Mouse (Mus musculus) MEL (cell line): ENCODE data around the gene Prdm16. TPM values are rescaled to one million over a fixed set of nuclear protein-coding genes. Genes with fewer than 3 reads are reported as not detected.

Experiments
- DNase-seq: peaks from one replicate; pipeline ENCODE4 v3.0.0; 2011; ENCODE audit warnings: low read depth, low spot score
- H3K27ac ChIP-seq: 2 replicates; pipeline ENCODE4 v1.5.1; 2012; ENCODE audit warnings: low read depth, mild to moderate bottlenecking, control low read depth, low read length, moderate library complexity; ENCODE audit not compliant: control insufficient read depth
- H3K27me3 ChIP-seq, 2 experiments: fragments of 150-350 bp in 1 of 2; sonication (generic) in 1 of 2; 2 replicates each; pipeline ENCODE4 v1.6.1; 2012; ENCODE audit warnings: low read length in 2 of 2, mild to moderate bottlenecking in 2 of 2, improper control_type of control experiment in 1 of 2, moderate library complexity in 1 of 2; ENCODE audit not compliant: insufficient read depth in 2 of 2, control insufficient read depth in 1 of 2
- H3K36me3 ChIP-seq, 2 experiments: 2 replicates each; pipeline ENCODE4 v1.6.1; 2012 to 2014; ENCODE audit warnings: low read length in 2 of 2, improper control_type of control experiment in 1 of 2, inconsistent platforms in 1 of 2, mild to moderate bottlenecking in 1 of 2; ENCODE audit not compliant: insufficient read depth in 2 of 2, control insufficient read depth in 1 of 2
- H3K4me1 ChIP-seq, 2 experiments: fragments of 150-350 bp in 1 of 2; sonication (generic) in 1 of 2; 2 replicates each; pipeline ENCODE4 v1.6.1; 2012; ENCODE audit warnings: low read length in 2 of 2, improper control_type of control experiment in 1 of 2, mild to moderate bottlenecking in 1 of 2; ENCODE audit not compliant: insufficient read depth in 2 of 2, control insufficient read depth in 1 of 2
- H3K4me3 ChIP-seq, 2 experiments: fragments of 150-350 bp in 1 of 2; sonication (generic) in 1 of 2; 2 replicates each; pipeline ENCODE4 v1.5.1; 2012; ENCODE audit warnings: low read depth in 2 of 2, low read length in 2 of 2, mild to moderate bottlenecking in 2 of 2, moderate library complexity in 2 of 2, control low read depth in 1 of 2, improper control_type of control experiment in 1 of 2; ENCODE audit not compliant: control insufficient read depth in 1 of 2, insufficient read depth in 1 of 2
- H3K79me2 ChIP-seq: 2 replicates; pipeline ENCODE4 v1.6.1; 2012; ENCODE audit warnings: mild to moderate bottlenecking, low read length, moderate library complexity; ENCODE audit not compliant: control insufficient read depth, poor library complexity, insufficient read depth
- H3K9ac ChIP-seq: 2 replicates; pipeline ENCODE4 v1.6.1; 2012; ENCODE audit warnings: low read depth, mild to moderate bottlenecking, control low read depth, low read length, moderate library complexity; ENCODE audit not compliant: control insufficient read depth, poor library complexity, severe bottlenecking
- H3K9me3 ChIP-seq: fragments of 150-350 bp; sonication (generic); replicated peaks from 2 replicates; pipeline ENCODE4 v1.6.1; 2012; ENCODE audit warnings: mild to moderate bottlenecking, low read length, improper control_type of control experiment, moderate library complexity; ENCODE audit not compliant: insufficient read depth
- BHLHE40 ChIP-seq: IDR thresholded peaks from 2 replicates; pipeline ENCODE4 v1.6.1; 2012; ENCODE audit warnings: low read depth, mild to moderate bottlenecking, inconsistent platforms, low read length, improper control_type of control experiment, borderline replicate concordance
- CHD1 ChIP-seq: IDR thresholded peaks from 2 replicates; pipeline ENCODE4 v1.6.1; 2012; ENCODE audit warnings: low read depth, mild to moderate bottlenecking, inconsistent platforms, low read length, improper control_type of control experiment
- EP300 ChIP-seq, 2 experiments: IDR thresholded peaks; 2 replicates each; pipeline ENCODE4 v1.6.1; 2011; ENCODE audit warnings: improper control_type of control experiment in 2 of 2, low read length in 2 of 2, low read depth in 1 of 2, mild to moderate bottlenecking in 1 of 2
- GABPA ChIP-seq: IDR thresholded peaks from 2 replicates; pipeline ENCODE4 v1.6.1; 2012; ENCODE audit warnings: low read depth, mild to moderate bottlenecking, inconsistent platforms, low read length, improper control_type of control experiment, moderate library complexity
- JUND ChIP-seq: IDR thresholded peaks from 2 replicates; pipeline ENCODE4 v1.6.1; 2011; ENCODE audit warnings: low read depth, mild to moderate bottlenecking, improper control_type of control experiment, low read length
- KAT2A ChIP-seq: conservative IDR thresholded peaks from 2 replicates; pipeline ENCODE4 v1.6.1; 2012; ENCODE audit warnings: low read depth, low read length, improper control_type of control experiment, inconsistent platforms
- MAFK ChIP-seq: IDR thresholded peaks from 2 replicates; pipeline ENCODE4 v1.6.1; 2011; ENCODE audit warnings: low read depth, mild to moderate bottlenecking, low read length, improper control_type of control experiment, borderline replicate concordance
- MAX ChIP-seq: IDR thresholded peaks from 2 replicates; pipeline ENCODE4 v1.6.1; 2011; ENCODE audit warnings: low read length, improper control_type of control experiment
- MYB ChIP-seq: IDR thresholded peaks from 2 replicates; pipeline ENCODE4 v1.6.1; 2011; ENCODE audit warnings: mild to moderate bottlenecking, low read depth, low read length, improper control_type of control experiment
- NELFE ChIP-seq: IDR thresholded peaks from 2 replicates; pipeline ENCODE4 v1.6.1; 2011; ENCODE audit warnings: low read depth, low read length, improper control_type of control experiment
- NRF1 ChIP-seq: IDR thresholded peaks from 2 replicates; pipeline ENCODE4 v1.6.1; 2014; ENCODE audit warnings: low read depth, mild to moderate bottlenecking, inconsistent platforms, low read length, improper control_type of control experiment, moderate library complexity; ENCODE audit not compliant: poor library complexity, insufficient read depth, severe bottlenecking
- POLR2A ChIP-seq, 2 experiments: IDR thresholded peaks; 2 replicates each; pipeline ENCODE4 v1.6.1; 2011 to 2012; ENCODE audit warnings: low read length in 2 of 2, mild to moderate bottlenecking in 2 of 2, control low read depth in 1 of 2, improper control_type of control experiment in 1 of 2, low read depth in 1 of 2, moderate library complexity in 1 of 2; ENCODE audit not compliant: control insufficient read depth in 1 of 2, insufficient read depth in 1 of 2, poor library complexity in 1 of 2
- POLR2AphosphoS2 ChIP-seq: IDR thresholded peaks from 2 replicates; pipeline ENCODE4 v1.6.1; 2011; ENCODE audit warnings: low read length, improper control_type of control experiment
- SIN3A ChIP-seq: IDR thresholded peaks from 2 replicates; pipeline ENCODE4 v1.6.1; 2012; ENCODE audit warnings: low read length, improper control_type of control experiment, inconsistent platforms
- TAL1 ChIP-seq: IDR thresholded peaks from 2 replicates; pipeline ENCODE4 v1.6.1; 2012; ENCODE audit warnings: mild to moderate bottlenecking, inconsistent platforms, low read length, moderate library complexity, mixed read lengths
- TBP ChIP-seq: IDR thresholded peaks from 2 replicates; pipeline ENCODE4 v1.8.0; 2011; ENCODE audit warnings: low read depth, low read length, improper control_type of control experiment
- USF1 ChIP-seq: IDR thresholded peaks from 2 replicates; pipeline ENCODE4 v1.6.1; 2014; ENCODE audit warnings: low read depth, mild to moderate bottlenecking, inconsistent platforms, low read length, improper control_type of control experiment, moderate library complexity
- USF2 ChIP-seq, 2 experiments: IDR thresholded peaks; 2 replicates each; pipeline ENCODE4 v1.6.1; 2011 to 2012; ENCODE audit warnings: improper control_type of control experiment in 2 of 2, low read length in 2 of 2, borderline replicate concordance in 1 of 2, inconsistent platforms in 1 of 2, low read depth in 1 of 2, mild to moderate bottlenecking in 1 of 2; ENCODE audit not compliant: insufficient read depth in 1 of 2
- ZNF384 ChIP-seq: IDR thresholded peaks from 2 replicates; pipeline ENCODE4 v1.6.1; 2012; ENCODE audit warnings: low read depth, mild to moderate bottlenecking, inconsistent platforms, low read length, improper control_type of control experiment
- polyA plus RNA-seq, 2 experiments: library from polyadenylated mRNA; stranded (reverse) in 1 of 2; unstranded in 1 of 2; fragments of >175 nt in 1 of 2; fragments of >200 nt in 1 of 2; gene quantifications; 2 replicates each; pipeline versions ENCODE4 v1.2.1 to v1.2.4; 2012; ENCODE audit warnings: low replicate concordance in 2 of 2, low read depth in 1 of 2; ENCODE audit not compliant: insufficient read length in 2 of 2, insufficient read depth in 1 of 2, missing spikeins in 1 of 2
- total RNA-seq: library from RNA; depleted of rRNA; stranded (reverse); fragments of 300-350 nt; gene quantifications from 2 replicates; pipeline ENCODE4 v1.2.3, GENCODE M21; 2012

Gene Prdm16
- total and polyA plus RNA-seq, 3 experiments, result not detected

DNA sequence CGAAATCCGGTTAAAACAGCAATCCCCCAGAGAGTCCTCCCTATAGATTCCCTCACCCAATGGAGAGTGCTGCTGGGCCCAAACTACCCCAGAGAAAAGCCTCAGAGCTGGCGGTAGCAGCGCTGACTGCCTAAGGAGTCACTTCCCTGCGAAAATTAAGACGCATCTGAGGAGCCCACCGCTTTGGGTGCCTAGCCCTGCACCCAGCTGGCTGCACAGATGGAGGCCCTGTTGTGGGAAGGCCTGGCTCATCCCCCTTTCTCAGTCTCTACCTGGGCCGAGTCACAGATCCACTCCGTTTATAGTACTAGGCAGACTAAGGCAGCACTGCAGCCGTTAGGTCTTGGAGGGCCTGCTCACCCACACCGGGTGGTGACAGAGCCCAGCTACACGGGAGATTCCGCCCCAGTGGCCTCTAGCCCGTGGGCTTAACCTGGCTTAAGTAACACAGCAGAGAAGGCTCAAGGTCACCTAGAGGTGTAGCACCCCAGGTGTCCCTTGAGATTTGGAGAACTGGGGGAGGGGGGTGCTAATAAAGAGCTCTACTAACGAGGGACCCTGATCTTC, 1.7 kb upstream of the Prdm16 start (continued):
- no peak for TF ChIP-seq MAX
- TF ChIP-seq USF2 (IDR thresholded peaks at IDR 0.05; ENCODE audit: borderline replicate concordance in 1 of 2, insufficient read depth in 1 of 2, low read depth in 1 of 2, low read length in 2 of 2), result no peak
- TF ChIP-seq SIN3A, result no peak

DNA sequence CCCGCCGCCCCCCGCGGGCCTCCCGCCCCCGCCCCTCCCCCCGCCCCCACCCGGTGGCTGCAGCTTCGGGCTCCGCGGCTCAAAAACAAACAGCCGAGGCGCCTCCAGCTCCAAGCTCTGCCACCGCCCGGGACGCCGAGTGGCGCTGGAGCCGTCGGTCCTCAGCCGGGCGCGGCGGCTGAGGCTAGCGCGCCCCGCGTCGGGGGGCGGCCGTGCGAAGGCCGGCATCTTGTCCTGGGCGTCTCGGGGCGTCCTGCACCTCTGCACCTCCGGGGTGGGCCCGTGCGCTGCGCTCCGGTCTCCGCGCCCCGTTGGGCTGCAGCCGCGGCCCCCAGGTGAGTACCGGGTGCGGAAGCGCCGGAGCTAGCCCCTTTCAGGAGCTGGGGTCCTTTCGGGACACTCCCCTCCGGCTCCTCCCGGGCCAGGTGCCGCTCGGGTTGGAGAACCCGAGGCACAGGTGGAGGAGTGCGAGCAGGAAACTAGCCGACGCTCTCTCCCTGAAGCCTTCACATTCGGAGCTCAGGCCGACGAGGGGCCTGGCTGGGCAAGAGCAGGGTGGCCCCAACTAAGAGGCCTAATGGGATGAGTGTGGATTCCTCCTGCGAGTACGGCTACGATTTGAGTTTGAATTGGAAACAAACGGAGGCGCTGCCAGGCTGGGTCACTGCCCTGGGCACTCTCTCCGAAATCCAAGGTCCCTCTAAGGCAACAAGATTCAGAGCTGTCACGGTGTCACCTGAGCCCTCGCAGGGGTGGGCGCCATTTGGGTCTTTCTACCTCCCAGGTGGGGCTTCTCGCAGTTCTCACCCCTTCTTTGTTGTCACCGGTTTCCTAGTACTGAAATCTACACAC, 1.0 kb upstream of the Prdm16 start:
- no peak overlapping the region for H3K9ac ChIP-seq
- no peak for TF ChIP-seq MAFK
- TF ChIP-seq POLR2AphosphoS2, result no peak
- no peak for TF ChIP-seq NRF1
- TF ChIP-seq KAT2A, result no peak
- no peak for TF ChIP-seq ZNF384
- TF ChIP-seq MYB, result no peak
- TF ChIP-seq POLR2A (IDR thresholded peaks at IDR 0.05; ENCODE audit: control insufficient read depth in 1 of 2, insufficient read depth in 1 of 2, low read depth in 1 of 2, low read length in 2 of 2, poor library complexity in 1 of 2), result no peak
- no peak for TF ChIP-seq USF1
- TF ChIP-seq BHLHE40, result no peak
- no peak for TF ChIP-seq CHD1
- TF ChIP-seq USF2 (IDR thresholded peaks at IDR 0.05; ENCODE audit: borderline replicate concordance in 1 of 2, insufficient read depth in 1 of 2, low read depth in 1 of 2, low read length in 2 of 2), result no peak
- no peak for TF ChIP-seq EP300 (IDR thresholded peaks at IDR 0.05; ENCODE audit: low read depth in 1 of 2, low read length in 2 of 2)
- TF ChIP-seq TBP, result no peak
- TF ChIP-seq JUND, result no peak
- H3K79me2 ChIP-seq, result no peaks in the 10 kb centered on the region
- no peaks in the 10 kb centered on the region for H3K4me1 ChIP-seq
- no peaks in the 10 kb centered on the region for H3K36me3 ChIP-seq
- no peaks in the 10 kb centered on the region for H3K27me3 ChIP-seq
- H3K4me3 ChIP-seq, result no peak overlapping the region
- H3K27ac ChIP-seq, result no peak overlapping the region
- no peaks in the 10 kb centered on the region for H3K9me3 ChIP-seq
- DNase-seq, result no peak

DNA sequence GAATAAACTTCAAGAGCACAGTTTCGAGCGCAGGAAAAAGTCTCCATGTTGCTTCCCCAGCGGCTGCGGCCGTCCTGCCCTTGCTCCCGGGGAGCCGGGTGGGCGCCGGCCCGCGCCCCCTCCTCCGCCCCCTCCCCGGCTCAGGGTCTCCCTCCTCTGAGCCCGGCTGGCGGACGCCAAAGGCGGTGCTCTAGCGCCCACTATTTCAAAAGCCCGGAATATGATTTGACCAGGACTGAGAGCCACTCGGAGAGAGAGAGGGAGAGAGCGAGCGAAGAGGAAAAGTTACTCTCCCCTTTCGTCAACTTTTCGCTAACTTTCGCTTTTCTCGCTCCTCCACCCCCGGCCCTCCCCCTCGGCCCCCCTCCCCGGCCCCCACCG, 630 bp downstream of the Prdm16 start:
- no peaks in the 10 kb centered on the region for H3K27me3 ChIP-seq
- H3K4me1 ChIP-seq, result no peaks in the 10 kb centered on the region
- H3K27ac ChIP-seq, result no peak overlapping the region
- TF ChIP-seq NELFE, result no peak
- no peak for TF ChIP-seq TAL1
- no peak for TF ChIP-seq KAT2A
- no peak for TF ChIP-seq GABPA
- H3K9ac ChIP-seq, result no peak overlapping the region
- no peak overlapping the region for H3K4me3 ChIP-seq
- no peak for DNase-seq
- no peaks in the 10 kb centered on the region for H3K79me2 ChIP-seq
- H3K9me3 ChIP-seq, result no peaks in the 10 kb centered on the region
- H3K36me3 ChIP-seq, result no peaks in the 10 kb centered on the region
